Mouse (Mus musculus) c-Kit-positive CD71-positive TER-119-positive erythroid progenitor cells, embryonic 14.5 days (primary cell): Measurements from ENCODE around the gene Snap23.

ENCODE experiments used
- DNase-seq: peaks from one replicate; pipeline ENCODE4 v3.0.0-alpha.2; 2013; ENCODE audit warnings: low spot score

Snap23 gene

GRCm38 (mm10) chr2:120589759-120590158 lies 22.3 kb downstream of the Snap23 start:
- no peak for DNase-seq

GRCm38 (mm10) chr2:120592227-120592626 lies 24.8 kb downstream of the Snap23 start:
- DNase-seq, result no peak

- DNase-seq, result no peak
Observed at GRCm38 (mm10) chr2:120597734-120598133, 30.3 kb downstream of the Snap23 start.

GRCm38 (mm10) chr2:120599506-120599905 lies 32.0 kb downstream of the Snap23 start:
- DNase-seq, result no peak

DNA sequence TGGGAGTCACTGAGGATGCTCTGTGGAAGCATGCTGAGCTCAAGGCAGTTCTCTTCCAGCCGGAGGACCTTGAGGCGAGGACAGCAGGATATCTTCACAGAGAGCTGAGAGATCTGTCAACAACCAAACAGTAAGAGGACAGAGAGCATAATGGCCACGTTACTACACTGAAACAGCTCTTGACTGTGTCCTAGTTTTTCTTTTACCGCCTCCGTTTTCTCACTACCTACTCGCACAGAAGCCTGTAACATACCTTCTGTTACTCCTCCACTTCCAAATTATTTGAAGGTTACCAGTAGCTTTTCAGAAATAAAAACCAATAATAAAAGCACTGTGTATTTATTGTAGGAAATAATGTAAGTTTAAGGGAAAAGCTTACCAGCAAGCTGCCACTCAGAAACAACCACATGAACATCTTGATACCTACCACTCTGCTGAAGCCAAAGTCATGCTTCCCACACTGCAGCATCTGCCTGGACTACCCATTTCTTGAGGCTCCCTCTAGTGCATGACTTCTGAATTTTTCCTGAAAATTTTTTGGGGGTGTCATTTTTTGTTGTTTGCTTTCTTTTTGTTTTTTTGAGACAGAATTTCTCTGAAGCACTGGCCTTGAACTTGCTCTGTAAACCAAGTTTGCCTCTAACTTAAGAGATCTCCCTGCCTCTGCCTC lies 38.7 kb downstream of the Snap23 start:
- DNase-seq, result no peak

- peak; percentile 87 for DNase-seq
Observed at GRCm38 (mm10) chr2:120608830-120609723, 41.6 kb downstream of the Snap23 start, which contains the start of the genes Haus2 and Lrrc57. Gene Haus2, plus strand, starts transcription at chr2:120609383. Gene Lrrc57, minus strand, starts transcription at chr2:120609520.

DNA sequence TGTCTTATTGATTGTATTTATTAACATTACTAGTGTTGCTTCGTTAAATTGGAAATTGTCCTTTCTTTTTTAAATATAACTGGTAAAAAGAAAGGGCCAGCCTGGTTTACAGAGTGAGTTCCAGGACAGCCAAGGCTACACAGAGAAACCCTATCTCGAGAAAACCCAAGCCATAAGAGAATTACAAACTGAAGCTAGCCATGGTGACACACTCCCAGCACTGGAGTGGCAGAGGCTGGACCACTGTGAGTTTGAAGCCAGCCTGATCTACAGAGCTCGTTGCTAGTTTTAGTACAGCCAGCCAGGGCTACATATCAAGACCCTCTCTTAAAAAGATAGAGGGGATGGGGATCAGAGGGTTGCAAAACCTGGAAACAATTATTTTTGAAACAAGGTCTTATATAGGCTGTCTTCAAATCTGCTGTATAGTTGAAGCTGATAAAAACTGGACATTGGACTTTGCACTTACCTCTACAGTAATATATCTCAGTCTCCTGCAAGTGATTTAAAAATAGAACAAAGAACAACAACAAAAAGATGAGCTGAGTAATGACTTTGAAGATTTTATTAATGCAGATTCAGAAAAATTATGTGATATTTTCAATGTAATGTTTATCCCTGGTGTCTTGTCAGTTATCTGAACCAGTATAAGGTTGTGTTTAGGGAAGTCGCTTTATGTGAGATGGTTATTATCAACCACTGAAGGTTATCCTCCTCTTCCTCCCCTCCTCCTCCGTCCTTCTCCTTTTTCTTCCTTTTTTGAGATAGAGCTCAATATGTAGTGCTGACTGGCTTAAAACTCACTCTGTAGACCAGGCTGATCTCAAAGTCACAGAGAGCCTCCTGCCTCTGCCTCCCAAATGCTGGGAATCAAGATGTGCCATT lies 49.0 kb downstream of the Snap23 start:
- no peak for DNase-seq

DNA sequence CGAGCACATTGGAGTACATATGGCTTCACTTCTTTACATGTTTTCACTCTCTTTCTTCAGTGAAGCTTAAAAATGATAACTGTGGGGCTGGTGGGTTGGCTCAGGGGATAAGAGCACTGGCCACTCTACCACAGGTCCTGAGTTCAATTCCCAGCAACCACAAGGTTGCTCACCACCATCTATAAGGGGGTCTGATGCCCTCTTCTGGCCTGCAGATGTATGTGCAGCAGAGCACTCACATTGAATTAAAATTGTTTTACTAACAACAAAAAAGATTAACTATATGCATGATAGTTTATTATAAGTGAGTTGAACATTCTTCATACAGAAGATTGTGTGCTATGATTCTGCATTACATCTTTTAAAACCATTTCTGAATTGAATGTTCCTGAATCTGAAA lies 52.1 kb downstream of the Snap23 start:
- DNase-seq, result no peak

DNA sequence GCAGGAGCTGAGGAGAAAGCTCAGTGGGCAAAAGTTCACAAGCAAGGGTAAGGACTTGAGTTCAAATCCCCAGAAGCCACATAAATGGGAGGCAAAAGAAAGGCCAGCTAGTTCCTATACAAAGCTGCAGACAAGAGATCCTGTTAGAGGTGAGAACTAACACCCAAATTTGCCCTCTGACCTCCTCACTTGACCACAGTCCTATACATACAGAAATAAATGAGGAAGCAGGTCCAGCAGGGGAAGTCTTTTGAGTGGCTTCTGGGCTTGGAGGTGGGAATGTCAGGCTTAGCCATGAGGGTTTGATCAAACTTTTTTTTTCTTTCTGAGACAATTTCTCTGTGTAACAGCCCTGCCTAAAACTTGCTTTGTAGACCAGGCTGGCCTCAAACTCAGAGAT lies 55.4 kb downstream of the Snap23 start:
- DNase-seq, result no peak

GRCm38 (mm10) chr2:120628076-120628865 lies 60.8 kb downstream of the Snap23 start:
- no peak for DNase-seq

GRCm38 (mm10) chr2:120628886-120629735 lies 61.6 kb downstream of the Snap23 start, which contains the start of gene Stard9:
Gene Stard9, plus strand, starts transcription at chr2:120629121.
- DNase-seq, result peak; percentile 99

DNA sequence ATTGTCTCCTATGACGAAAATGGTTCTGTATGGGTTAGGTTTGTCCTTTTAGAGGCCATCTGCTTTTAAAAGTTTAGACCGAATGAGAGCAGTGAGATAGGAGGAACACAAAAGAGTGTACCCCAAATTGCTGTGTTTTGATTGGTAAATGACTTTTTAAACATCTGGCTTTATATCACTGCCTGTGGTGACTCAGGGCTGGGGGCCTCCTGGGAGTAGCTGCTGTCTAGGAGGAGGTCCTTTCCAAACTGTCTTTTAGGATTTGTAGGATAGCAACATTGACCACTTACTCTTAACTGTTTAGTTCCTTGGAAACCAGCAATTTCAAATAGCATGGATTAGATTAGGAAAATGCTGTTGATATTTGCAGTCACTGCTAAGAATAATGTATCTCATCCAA lies 62.8 kb downstream of the Snap23 start:
- no peak for DNase-seq

DNA sequence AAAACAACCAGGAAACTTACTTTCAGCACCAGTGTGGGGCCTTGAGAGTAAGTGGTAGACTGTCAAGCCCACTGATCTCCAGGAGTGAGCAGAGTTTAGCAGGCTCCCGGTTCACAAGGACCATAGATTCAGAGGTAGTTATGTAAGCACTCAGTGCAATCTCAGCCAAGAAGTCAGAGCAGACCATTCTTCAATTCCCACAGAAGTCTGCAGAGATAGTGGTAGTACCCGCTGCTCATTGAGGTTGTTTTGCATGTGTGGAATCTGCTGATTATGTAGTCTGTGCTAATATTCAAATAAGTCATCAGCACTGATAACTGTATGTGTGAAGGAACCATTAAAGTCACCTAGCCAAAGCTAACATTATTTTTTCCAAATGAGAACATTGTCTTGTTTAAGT lies 63.2 kb downstream of the Snap23 start:
- no peak for DNase-seq

DNA sequence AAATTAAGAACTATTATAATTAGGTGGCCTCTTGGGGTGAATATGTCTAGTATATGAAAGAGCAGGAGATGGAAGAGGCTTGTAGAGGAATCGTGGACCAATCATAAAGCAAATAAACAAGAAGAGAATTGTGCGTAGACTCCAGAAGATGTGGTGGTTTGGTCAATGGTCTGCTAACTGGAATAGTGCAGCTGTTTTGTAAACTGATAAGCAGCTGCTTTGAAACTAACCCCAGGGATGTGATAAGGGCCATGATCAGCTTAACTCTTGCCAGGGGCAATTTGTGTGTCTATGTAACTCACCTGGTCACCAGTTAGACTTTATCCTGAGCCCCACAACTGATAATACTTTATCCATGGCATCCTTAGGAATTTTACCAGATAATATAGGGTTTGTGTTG lies 64.0 kb downstream of the Snap23 start:
- DNase-seq, result peak; percentile 75

DNA sequence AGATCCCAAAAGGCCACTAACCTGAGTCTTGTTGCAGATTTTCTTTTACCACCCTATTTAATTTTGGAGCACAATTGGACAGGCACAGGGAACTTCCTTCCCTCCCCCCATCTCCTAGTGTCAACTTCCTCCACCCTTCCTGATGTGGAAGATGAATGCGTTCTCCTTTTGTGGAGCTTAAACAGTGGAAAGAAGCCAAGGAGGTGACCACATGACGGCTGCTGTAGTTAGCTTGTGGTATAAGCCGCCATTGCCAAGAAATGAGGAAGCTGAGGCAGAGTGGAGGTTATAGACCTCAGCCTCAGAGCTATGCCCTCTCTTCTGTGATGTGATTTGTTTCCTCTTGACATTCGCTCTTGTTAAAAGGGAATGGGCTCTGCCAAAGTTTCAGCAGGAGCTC lies 64.5 kb downstream of the Snap23 start:
- no peak for DNase-seq

DNA sequence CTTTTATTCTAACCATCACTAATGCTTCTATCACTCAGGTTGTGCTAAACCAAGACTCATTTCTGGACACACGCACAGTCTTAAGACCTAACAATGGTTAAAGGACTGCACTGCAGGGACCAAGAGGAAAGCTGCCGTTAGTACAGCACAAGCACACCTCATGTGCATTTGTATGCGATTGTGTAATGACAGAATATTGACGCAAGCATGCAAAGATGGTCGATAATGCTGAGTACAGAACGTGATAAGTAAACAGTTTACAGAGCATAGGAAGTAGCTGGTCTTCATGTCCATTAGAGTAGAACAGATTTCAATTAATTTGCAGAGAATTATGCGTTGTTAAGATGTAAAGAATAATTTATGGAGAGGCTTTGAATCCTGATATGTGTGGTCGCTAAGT lies 73.4 kb downstream of the Snap23 start:
- no peak for DNase-seq

- no peak for DNase-seq
Observed at GRCm38 (mm10) chr2:120643836-120644235, 76.4 kb downstream of the Snap23 start.

- DNase-seq, result no peak
Observed at GRCm38 (mm10) chr2:120646777-120647176, 79.3 kb downstream of the Snap23 start.
